Mouse (Mus musculus) liver, embryonic 14.5 days (tissue): ENCODE measurements around the gene Atp8a2. TPM values are rescaled to one million over a fixed set of nuclear protein-coding genes. Genes with fewer than 3 reads are reported as not detected.

ENCODE experiments used
- ATAC-seq: fragments of 200-750 bp; cut with Nextera tagmentation; 2 replicates; pipeline ENCODE4 v1.8.0; 2017; ENCODE audit warnings: moderate number of reproducible peaks, mild to moderate bottlenecking, moderate library complexity; ENCODE audit not compliant: insufficient read depth
- DNase-seq, 3 experiments: peaks; one replicate each; pipeline ENCODE4 v3.0.0-alpha.2; 2012 to 2013; ENCODE audit warnings: low read depth in 3 of 3, low spot score in 3 of 3
- H3K27ac ChIP-seq: fragments of 300-500 bp; sonication (generic); 2 replicates; pipeline ENCODE4 v1.5.1; 2014; ENCODE audit warnings: moderate library complexity, mild to moderate bottlenecking, control low read depth, inconsistent platforms
- H3K27me3 ChIP-seq: fragments of 300-500 bp; sonication (generic); 2 replicates; pipeline ENCODE4 v1.6.1; 2014; ENCODE audit warnings: mild to moderate bottlenecking, low read length, moderate library complexity; ENCODE audit not compliant: control insufficient read depth, insufficient read depth
- H3K36me3 ChIP-seq: fragments of 300-500 bp; sonication (generic); replicated peaks from 2 replicates; pipeline ENCODE4 v1.6.1; 2014; ENCODE audit warnings: low read depth; ENCODE audit not compliant: control insufficient read depth, insufficient read depth
- H3K4me1 ChIP-seq, 2 experiments: fragments of 200-500 bp in 1 of 2; fragments of 300-500 bp in 1 of 2; sonication (generic) in 1 of 2; replicated peaks; 2 replicates each; pipeline ENCODE4 v1.6.1; 2012 to 2014; ENCODE audit warnings: antibody characterized with exemption in 1 of 2, inconsistent platforms in 1 of 2, low read length in 1 of 2; ENCODE audit not compliant: control insufficient read depth in 2 of 2, insufficient read depth in 2 of 2
- H3K4me2 ChIP-seq: fragments of 300-500 bp; sonication (generic); 2 replicates; pipeline ENCODE4 v1.6.1; 2014; ENCODE audit warnings: low read depth, mild to moderate bottlenecking, control low read depth, moderate library complexity
- H3K4me3 ChIP-seq, 2 experiments: fragments of 200-500 bp in 1 of 2; fragments of 300-500 bp in 1 of 2; sonication (generic) in 1 of 2; 2 replicates each; pipeline ENCODE4 v1.5.1; 2012 to 2014; ENCODE audit warnings: low read depth in 2 of 2, low read length in 2 of 2, mild to moderate bottlenecking in 2 of 2, control low read depth in 1 of 2, inconsistent platforms in 1 of 2, moderate library complexity in 1 of 2; ENCODE audit not compliant: insufficient read depth in 1 of 2
- H3K9ac ChIP-seq: fragments of 300-500 bp; sonication (generic); replicated peaks from 2 replicates; pipeline ENCODE4 v1.6.1; 2014; ENCODE audit warnings: mild to moderate bottlenecking, control low read depth, moderate library complexity
- H3K9me3 ChIP-seq: fragments of 300-500 bp; sonication (generic); 2 replicates; pipeline ENCODE4 v1.6.1; 2016; ENCODE audit warnings: low read length, mixed read lengths; ENCODE audit not compliant: control insufficient read depth
- CTCF ChIP-seq: IDR thresholded peaks from 2 replicates; pipeline ENCODE4 v1.5.1; 2016; ENCODE audit warnings: antibody characterized with exemption, low read depth, control low read depth
- EP300 ChIP-seq: IDR thresholded peaks from 2 replicates; pipeline ENCODE4 v1.6.1; 2016; ENCODE audit warnings: antibody characterized with exemption, low read depth
- whole genome bisulfite sequencing: fragments of 180-500 bp; shearing (Covaris S2); extraction: QIAGEN DNeasy Blood & Tissue Kit; methylation state at CpG from one replicate; pipeline ENCODE4 v1.1.7; 2014; ENCODE audit not compliant: insufficient replicate concordance; 5-methylcytosine and 5-hydroxymethylcytosine counted together
- polyA plus RNA-seq, 2 experiments: library from polyadenylated mRNA; depleted of rRNA in 1 of 2; stranded (reverse) in 1 of 2; unstranded in 1 of 2; fragments of >200 nt; fragmentation: Nextera tagmentation in 1 of 2; extraction: Ambion mirVana in 1 of 2; gene quantifications; 2 replicates each; pipeline versions ENCODE4 v1.2.1 to v1.2.3; 2012 to 2014

The Atp8a2 gene
- polyA plus RNA-seq, 2 experiments = 0.51 to 1.8 TPM

DNA sequence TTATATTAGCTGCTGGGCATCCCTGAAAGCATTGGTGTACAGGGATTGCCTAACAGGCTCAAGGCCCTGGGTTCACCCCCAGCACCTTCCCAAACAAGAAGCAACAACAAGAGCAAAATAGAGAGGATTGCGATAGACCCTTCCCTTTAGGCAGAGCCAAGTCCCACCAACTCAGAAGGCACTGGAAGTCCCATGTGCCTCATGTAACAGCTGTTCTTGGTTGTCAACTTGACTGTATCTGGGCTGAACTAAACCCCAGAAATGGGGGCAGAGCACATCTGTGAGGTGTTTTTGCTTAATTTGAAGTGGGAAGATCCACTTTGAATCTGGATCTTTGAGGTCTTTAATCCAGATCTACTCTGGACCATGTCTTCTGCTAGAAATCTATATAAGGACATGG, 539.9 kb downstream of the Atp8a2 start:
- 67% methylated on average over 1 of the region's 1 CpGs for WGBS

DNA sequence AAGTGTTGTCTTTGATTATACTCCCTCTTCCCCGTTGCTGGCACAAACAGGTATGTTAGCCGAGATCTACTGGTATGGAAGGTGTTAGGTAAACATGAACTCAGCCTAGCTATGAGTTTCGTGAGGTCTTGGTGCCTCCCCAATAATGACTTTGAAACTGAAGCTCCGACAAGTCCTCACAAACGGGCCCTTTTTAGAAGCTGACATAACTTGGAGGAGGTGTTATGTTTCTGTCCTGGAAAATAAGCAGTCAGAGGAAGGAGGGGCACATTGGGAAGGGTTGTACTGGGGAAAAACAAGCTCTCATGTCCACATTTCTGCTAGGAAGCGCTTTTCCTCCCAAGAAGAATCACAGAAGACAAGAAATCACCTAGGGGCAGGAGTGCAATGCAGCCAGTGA, 540.4 kb downstream of the Atp8a2 start:
- TF ChIP-seq CTCF (no peak), EP300 (no peak)
- Histone ChIP-seq H3K27me3 (no peaks in the 10 kb centered on the region), H3K4me2 (no peak overlapping the region), H3K9me3 (no peaks in the 10 kb centered on the region), H3K27ac (no peak overlapping the region), H3K36me3 (no peaks in the 10 kb centered on the region), H3K4me3 (no peak overlapping the region), H3K9ac (no peak overlapping the region), H3K4me1 (no peaks in the 10 kb centered on the region)
- no peak for DNase-seq
- WGBS = 53% methylated on average over 6 of the region's 6 CpGs
- no peak for ATAC-seq

More for the DNA sequence above, 539.9 kb downstream of the Atp8a2 start:
- H3K27ac ChIP-seq = no peak overlapping the region
- H3K9me3 ChIP-seq = no peaks in the 10 kb centered on the region
- H3K9ac ChIP-seq = no peak overlapping the region
- H3K4me2 ChIP-seq = no peak overlapping the region
- DNase-seq (no peak), ATAC-seq (no peak)
- H3K4me1 ChIP-seq = no peaks in the 10 kb centered on the region
- H3K27me3 ChIP-seq = no peaks in the 10 kb centered on the region
- H3K4me3 ChIP-seq = no peak overlapping the region
- TF ChIP-seq EP300 = no peak
- no peak for TF ChIP-seq CTCF
- no peaks in the 10 kb centered on the region for H3K36me3 ChIP-seq

DNA sequence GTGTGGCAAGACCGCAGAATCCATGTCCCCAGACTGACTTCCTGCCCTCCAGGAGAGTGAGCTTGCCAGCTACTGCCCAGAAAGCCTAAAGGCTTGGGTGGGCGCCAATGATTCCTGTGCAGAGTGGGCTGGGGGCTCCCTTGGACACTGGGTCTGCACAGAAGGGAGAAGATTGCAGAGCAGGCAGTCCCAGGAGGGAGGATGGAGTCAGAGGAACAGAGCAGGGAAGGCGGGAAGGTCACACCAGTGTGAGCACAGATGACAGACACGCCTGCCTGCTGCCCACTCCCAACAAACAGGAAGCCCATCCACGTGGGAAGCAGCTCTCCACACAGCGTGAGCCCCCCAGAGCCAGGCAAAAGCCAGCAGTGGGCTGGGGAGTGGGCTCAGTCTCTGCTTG, 547.6 kb downstream of the Atp8a2 start:
- DNase-seq = no peak
- no peak overlapping the region for H3K9ac ChIP-seq
- H3K27me3 ChIP-seq = no peaks in the 10 kb centered on the region
- no peak for ATAC-seq
- WGBS = 44% methylated on average over 6 of the region's 6 CpGs
- no peaks in the 10 kb centered on the region for H3K9me3 ChIP-seq
- no peaks in the 10 kb centered on the region for H3K36me3 ChIP-seq
- H3K4me1 ChIP-seq = peaks cover 0 to 3% of the 10 kb centered on the region in 2 experiments; a peak in 2 of 4 replicates
- H3K4me2 ChIP-seq = no peak overlapping the region
- no peak overlapping the region for H3K4me3 ChIP-seq
- no peak overlapping the region for H3K27ac ChIP-seq
- TF ChIP-seq CTCF (no peak), EP300 (no peak)

DNA sequence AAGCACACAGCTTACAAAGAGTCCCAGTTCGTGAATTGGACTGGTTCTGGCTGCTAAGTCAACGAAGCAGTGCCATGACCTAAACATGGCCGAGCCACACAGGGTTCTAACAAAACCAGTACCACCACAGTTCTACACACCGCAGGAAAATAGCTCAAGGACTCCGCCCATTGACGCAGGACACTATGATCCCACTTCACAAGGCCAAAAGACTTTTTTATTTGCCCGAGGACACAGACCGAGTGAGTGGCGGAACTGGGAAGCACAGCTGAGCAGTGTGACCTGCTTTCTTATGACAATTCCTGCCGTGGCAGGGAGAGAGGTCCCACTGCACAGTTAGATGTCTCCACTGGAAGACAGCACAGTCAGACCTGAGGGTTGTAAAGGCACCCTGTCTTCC, 548.4 kb downstream of the Atp8a2 start:
- Histone ChIP-seq H3K9me3 (no peaks in the 10 kb centered on the region), H3K4me1 (peaks cover 0 to 7% of the 10 kb centered on the region in 2 experiments; a peak in 2 of 4 replicates), H3K9ac (no peak overlapping the region), H3K27ac (no peak overlapping the region), H3K27me3 (no peaks in the 10 kb centered on the region), H3K36me3 (no peaks in the 10 kb centered on the region), H3K4me2 (no peak overlapping the region), H3K4me3 (no peak overlapping the region)
- TF ChIP-seq EP300 (no peak), CTCF (no peak)
- DNase-seq (no peak), ATAC-seq (no peak)
- 66% methylated on average over 10 of the region's 10 CpGs for WGBS

DNA sequence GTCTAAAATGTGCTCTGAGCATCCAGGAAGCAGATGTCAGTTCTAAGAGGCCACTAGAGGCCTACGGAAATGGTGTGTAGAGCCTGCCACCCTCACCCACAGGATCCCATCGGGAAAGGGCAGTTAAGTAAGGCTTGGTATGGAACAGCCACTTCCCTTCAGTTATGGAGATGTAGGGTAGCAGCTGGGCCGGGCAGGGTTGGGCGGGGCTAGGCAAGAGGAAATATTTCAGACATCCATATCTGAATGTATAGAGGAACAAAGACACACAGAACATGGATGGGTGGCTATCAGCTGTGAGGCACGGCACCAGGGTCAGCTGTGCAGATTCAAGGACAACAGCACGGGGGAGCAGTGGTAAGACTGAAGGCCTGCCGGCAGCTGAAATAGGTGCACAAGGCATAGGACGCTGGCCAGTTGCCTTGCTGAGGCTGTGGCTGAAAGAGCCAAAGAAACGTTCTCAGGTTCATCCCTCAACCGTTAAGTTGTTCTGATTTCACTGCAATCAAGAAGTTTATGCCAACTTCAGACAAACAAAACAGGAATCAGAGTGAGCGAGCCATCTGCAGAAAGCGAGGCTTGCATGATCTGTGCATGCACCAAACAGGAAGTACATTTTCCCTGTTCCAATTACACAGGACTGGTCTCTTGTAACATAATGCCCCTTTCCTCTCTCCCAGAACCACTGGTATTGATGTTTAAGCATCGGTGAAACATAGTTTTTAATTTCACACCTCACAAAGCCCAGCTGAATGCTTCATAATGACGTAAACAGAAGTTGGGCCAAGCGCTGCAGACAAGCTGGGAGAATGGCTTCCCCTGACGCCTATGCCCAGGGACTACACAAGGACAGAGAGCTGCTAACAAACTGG, 549.9 kb downstream of the Atp8a2 start:
- no peak for DNase-seq
- no peak overlapping the region for H3K4me2 ChIP-seq
- no peak overlapping the region for H3K9ac ChIP-seq
- no peak for ATAC-seq
- H3K27me3 ChIP-seq = no peaks in the 10 kb centered on the region
- H3K4me3 ChIP-seq = no peak overlapping the region
- WGBS = 44% methylated on average over 16 of the region's 16 CpGs
- no peak for TF ChIP-seq CTCF
- TF ChIP-seq EP300 = no peak
- H3K36me3 ChIP-seq = no peaks in the 10 kb centered on the region
- H3K9me3 ChIP-seq = no peaks in the 10 kb centered on the region
- peaks cover 0 to 10% of the 10 kb centered on the region in 2 experiments; a peak in 2 of 4 replicates for H3K4me1 ChIP-seq
- H3K27ac ChIP-seq = no peak overlapping the region
